Mouse (Mus musculus) limb, embryonic 14.5 days (tissue): ENCODE measurements around the gene Glp2r. TPM values are rescaled to one million over a fixed set of nuclear protein-coding genes. Genes with fewer than 3 reads are reported as not detected.

Source experiments
- ATAC-seq: fragments of 200-750 bp; cut with Nextera tagmentation; 2 replicates; pipeline ENCODE4 v1.8.0; 2017; ENCODE audit warnings: low read depth, moderate number of reproducible peaks, moderate TSS enrichment; ENCODE audit not compliant: low FRiP score
- DNase-seq: peaks from one replicate; pipeline ENCODE4 v3.0.0-alpha.2; 2015; ENCODE audit warnings: low spot score
- H3K27ac ChIP-seq: fragments of 300-500 bp; sonication (generic); replicated peaks from 2 replicates; pipeline ENCODE4 v1.5.1; 2014; ENCODE audit warnings: low read depth, mild to moderate bottlenecking, low read length, moderate library complexity, mixed read lengths
- H3K27me3 ChIP-seq: fragments of 300-500 bp; sonication (generic); 2 replicates; pipeline ENCODE4 v1.6.1; 2014; ENCODE audit warnings: low read length, mixed read lengths; ENCODE audit not compliant: control insufficient read depth, insufficient read depth
- H3K36me3 ChIP-seq: fragments of 300-500 bp; sonication (generic); 2 replicates; pipeline ENCODE4 v1.6.1; 2014; ENCODE audit warnings: mild to moderate bottlenecking, low read length, moderate library complexity, mixed read lengths; ENCODE audit not compliant: control insufficient read depth, insufficient read depth
- H3K4me1 ChIP-seq: fragments of 300-500 bp; sonication (generic); 2 replicates; pipeline ENCODE4 v1.6.1; 2014; ENCODE audit warnings: antibody characterized with exemption, low read length, mixed read lengths; ENCODE audit not compliant: control insufficient read depth, insufficient read depth
- H3K4me2 ChIP-seq: fragments of 300-500 bp; sonication (generic); replicated peaks from 2 replicates; pipeline ENCODE4 v1.6.1; 2014; ENCODE audit warnings: low read depth, mild to moderate bottlenecking, low read length, moderate library complexity; ENCODE audit not compliant: severe bottlenecking
- H3K4me3 ChIP-seq: fragments of 300-500 bp; sonication (generic); replicated peaks from 2 replicates; pipeline ENCODE4 v1.5.1; 2014; ENCODE audit warnings: low read length
- H3K9ac ChIP-seq: fragments of 300-500 bp; sonication (generic); 2 replicates; pipeline ENCODE4 v1.6.1; 2014; ENCODE audit warnings: mild to moderate bottlenecking, low read depth, low read length, moderate library complexity; ENCODE audit not compliant: severe bottlenecking
- H3K9me3 ChIP-seq: fragments of 300-500 bp; sonication (generic); 2 replicates; pipeline ENCODE4 v1.6.1; 2016; ENCODE audit warnings: low read length; ENCODE audit not compliant: control insufficient read depth
- POLR2A ChIP-seq: fragments of 200-500 bp; IDR thresholded peaks from 2 replicates; pipeline ENCODE4 v1.8.0; 2012; ENCODE audit warnings: inconsistent platforms, mild to moderate bottlenecking, moderate library complexity, borderline replicate concordance; ENCODE audit not compliant: insufficient read depth, insufficient read length; ENCODE audit errors: extremely low read depth
- WGBS: fragments of 180-500 bp; shearing (Covaris S2); extraction: QIAGEN DNeasy Blood & Tissue Kit; methylation state at CpG from one replicate; pipeline ENCODE4 v1.1.7; 2014; 5-methylcytosine and 5-hydroxymethylcytosine counted together
- polyA plus RNA-seq, 2 experiments: library from polyadenylated mRNA; depleted of rRNA in 1 of 2; stranded (reverse) in 1 of 2; unstranded in 1 of 2; fragments of >200 nt; fragmentation: Nextera tagmentation in 1 of 2; extraction: Ambion mirVana in 1 of 2; gene quantifications; 2 replicates each; pipeline versions ENCODE4 v1.2.1 to v1.2.3; 2012 to 2014

Gene Glp2r
- polyA plus RNA-seq, 2 experiments = 0.03 TPM; not detected in 1

GRCm38 (mm10) chr11:67806832-67807597 is 36.1 kb upstream of the Glp2r start:
- Histone ChIP-seq H3K9me3 (no peaks in the 10 kb centered on the region), H3K4me1 (no peaks in the 10 kb centered on the region), H3K36me3 (no peaks in the 10 kb centered on the region), H3K9ac (no peak overlapping the region), H3K4me3 (no peak overlapping the region), H3K4me2 (no peak overlapping the region), H3K27ac (no peak overlapping the region), H3K27me3 (no peaks in the 10 kb centered on the region)
- DNase-seq (no peak), ATAC-seq (no peak)
- no peak for TF ChIP-seq POLR2A
- WGBS = 78% methylated on average over 11 of the region's 11 CpGs

DNA sequence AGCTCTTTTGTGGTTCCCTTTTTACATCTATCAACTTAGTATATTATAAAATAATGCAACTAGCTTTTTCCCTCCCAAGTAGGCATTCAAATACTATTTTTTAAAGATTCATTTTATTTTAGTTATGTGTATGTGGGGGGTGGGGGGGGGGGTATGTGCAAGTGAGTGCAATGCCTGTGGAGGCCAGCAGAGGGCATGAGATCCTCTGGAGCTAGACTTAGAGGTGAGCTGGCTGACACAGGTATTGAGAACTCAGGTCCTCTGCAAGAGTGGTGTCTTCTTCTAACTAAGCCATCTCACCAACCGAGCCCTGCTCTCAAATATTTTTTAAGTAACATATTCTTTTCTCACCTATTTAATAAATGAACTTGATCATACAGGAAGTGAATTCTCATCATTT is 34.6 kb upstream of the Glp2r start:
- DNase-seq (no peak), ATAC-seq (no peak)
- WGBS = 86% methylated on average over 1 of the region's 1 CpGs
- Histone ChIP-seq H3K27ac (no peak overlapping the region), H3K27me3 (no peaks in the 10 kb centered on the region), H3K4me2 (no peak overlapping the region), H3K4me1 (no peaks in the 10 kb centered on the region), H3K4me3 (no peak overlapping the region), H3K9ac (no peak overlapping the region), H3K36me3 (no peaks in the 10 kb centered on the region), H3K9me3 (no peaks in the 10 kb centered on the region)
- no peak for TF ChIP-seq POLR2A

DNA sequence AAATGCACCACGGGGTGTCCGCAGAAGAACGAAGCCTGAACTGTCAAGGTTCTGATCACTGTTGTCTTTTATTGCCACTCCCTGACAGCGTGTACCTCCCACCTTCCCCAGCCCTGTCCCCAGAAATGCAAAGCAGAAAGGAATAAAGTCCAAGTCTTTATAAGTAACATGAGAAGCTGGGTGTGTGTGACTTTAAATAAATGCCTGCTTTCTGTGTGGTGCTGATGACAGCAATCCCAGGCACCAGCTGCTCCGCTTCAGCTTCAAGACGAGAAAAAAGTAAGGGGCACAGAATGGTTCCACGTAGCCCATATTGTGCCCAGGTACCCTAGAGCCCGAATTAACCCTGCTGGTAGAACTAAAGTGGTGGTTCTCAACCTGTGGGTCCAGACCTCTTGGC is 30.2 kb upstream of the Glp2r start:
- 34% methylated on average over 8 of the region's 8 CpGs for WGBS
- no peaks in the 10 kb centered on the region for H3K27me3 ChIP-seq
- H3K4me3 ChIP-seq = no peak overlapping the region
- H3K27ac ChIP-seq = no peak overlapping the region
- no peak for TF ChIP-seq POLR2A
- no peaks in the 10 kb centered on the region for H3K36me3 ChIP-seq
- peaks cover 10% of the 10 kb centered on the region for H3K4me1 ChIP-seq
- DNase-seq = no peak
- H3K9me3 ChIP-seq = no peaks in the 10 kb centered on the region
- no peak overlapping the region for H3K9ac ChIP-seq
- ATAC-seq = no peak
- no peak overlapping the region for H3K4me2 ChIP-seq

DNA sequence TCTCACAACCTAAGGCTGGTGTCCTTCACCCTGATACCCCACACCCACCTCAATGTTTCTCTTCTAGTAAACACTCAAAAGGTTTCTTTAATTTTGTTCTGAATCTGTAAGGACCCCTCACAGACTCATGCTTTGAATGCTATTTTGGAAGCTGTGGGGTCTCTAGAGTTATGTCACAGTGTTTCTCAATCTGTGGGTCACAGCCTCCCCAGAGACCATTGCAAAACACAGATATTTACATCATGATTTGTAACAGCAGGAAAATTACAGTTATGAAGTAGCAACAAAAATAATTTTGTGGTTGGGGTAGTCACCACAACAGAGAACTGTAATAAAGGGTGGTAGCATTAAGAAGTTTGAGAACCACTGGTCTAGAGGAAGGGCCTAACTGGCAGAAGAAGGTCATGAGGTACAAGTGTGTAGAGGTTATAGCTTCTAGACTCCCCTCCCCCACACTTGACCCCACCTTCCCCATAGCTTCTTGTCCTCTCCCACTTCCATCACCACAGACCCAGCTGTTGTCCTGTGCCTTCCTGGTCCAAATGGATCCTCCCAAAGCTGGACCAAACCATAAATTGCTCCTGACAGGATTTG is 29.3 kb upstream of the Glp2r start:
- TF ChIP-seq POLR2A = no peak
- Histone ChIP-seq H3K4me2 (no peak overlapping the region), H3K9me3 (no peaks in the 10 kb centered on the region), H3K27me3 (no peaks in the 10 kb centered on the region), H3K36me3 (no peaks in the 10 kb centered on the region), H3K27ac (no peak overlapping the region), H3K9ac (no peak overlapping the region), H3K4me3 (no peak overlapping the region), H3K4me1 (peaks cover 10% of the 10 kb centered on the region)
- ATAC-seq = no peak
- DNase-seq = no peak

DNA sequence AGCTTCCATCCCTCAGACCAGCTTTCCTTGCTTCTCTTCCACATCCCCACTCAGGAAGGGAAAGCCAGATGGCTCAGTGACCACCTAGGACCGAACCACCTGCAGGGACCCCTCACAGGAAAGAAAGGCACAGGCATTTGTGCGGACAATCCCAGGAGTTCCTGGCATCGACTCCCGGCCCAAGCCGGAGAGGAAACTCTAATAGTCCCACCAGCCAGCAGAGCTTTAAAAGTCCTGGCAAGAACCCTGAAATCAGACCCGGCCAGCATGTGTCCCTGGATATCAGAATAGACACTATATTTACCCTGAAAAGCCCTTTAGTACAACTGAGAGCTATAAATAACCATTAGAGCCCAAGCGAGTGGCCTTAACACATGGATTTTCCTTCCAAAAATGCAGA is 27.0 kb upstream of the Glp2r start, which contains the start of gene Dhrs7c:
Gene Dhrs7c (plus strand): TSS at position 257 of the 400 bp plus-strand sequence.
- no peak within 1 kb of the TSS for H3K4me3 ChIP-seq
- H3K4me1 ChIP-seq = peaks cover 10% of the 10 kb centered on the region
- 0 out of 2 replicates have a peak within 1 kb of the TSS, but pooled peaks have one; percentile 3 for H3K27ac ChIP-seq
- H3K4me2 ChIP-seq = no peak within 1 kb of the TSS
- TF ChIP-seq POLR2A = no peak
- WGBS = 42% methylated on average over 7 of the region's 7 CpGs
- ATAC-seq = peak; percentile 47; the same call in 1 of the 2 replicates
- DNase-seq = peak; percentile 35
- no peaks in the 10 kb centered on the region for H3K27me3 ChIP-seq
- H3K9ac ChIP-seq = no peak within 1 kb of the TSS
- no peaks in the 10 kb centered on the region for H3K36me3 ChIP-seq
- no peaks in the 10 kb centered on the region for H3K9me3 ChIP-seq

- no peak overlapping the region for H3K4me2 ChIP-seq
- DNase-seq (no peak), ATAC-seq (no peak)
- no peak overlapping the region for H3K4me3 ChIP-seq
- no peak overlapping the region for H3K27ac ChIP-seq
- no peaks in the 10 kb centered on the region for H3K4me1 ChIP-seq
- H3K9me3 ChIP-seq = no peaks in the 10 kb centered on the region
- whole genome bisulfite sequencing = 77% methylated on average over 11 of the region's 11 CpGs
- no peak overlapping the region for H3K9ac ChIP-seq
- no peak for TF ChIP-seq POLR2A
- H3K36me3 ChIP-seq = no peaks in the 10 kb centered on the region
- no peaks in the 10 kb centered on the region for H3K27me3 ChIP-seq
These were observed 19.2 kb upstream of the Glp2r start for GRCm38 (mm10) chr11:67790182-67790581.
